Mouse (Mus musculus) T-helper 1 cell (primary cell): ENCODE data around the gene Tmem215.

ENCODE experiments used
- in situ Hi-C: fragments of 300-600 bp; cut with MboI, MseI; formaldehyde crosslinking; loops from one replicate; pipeline ENCODE4 v1.15.1; 2025; ENCODE audit warnings: high pct_unique_total_duplicates

Gene Tmem215

DNA sequence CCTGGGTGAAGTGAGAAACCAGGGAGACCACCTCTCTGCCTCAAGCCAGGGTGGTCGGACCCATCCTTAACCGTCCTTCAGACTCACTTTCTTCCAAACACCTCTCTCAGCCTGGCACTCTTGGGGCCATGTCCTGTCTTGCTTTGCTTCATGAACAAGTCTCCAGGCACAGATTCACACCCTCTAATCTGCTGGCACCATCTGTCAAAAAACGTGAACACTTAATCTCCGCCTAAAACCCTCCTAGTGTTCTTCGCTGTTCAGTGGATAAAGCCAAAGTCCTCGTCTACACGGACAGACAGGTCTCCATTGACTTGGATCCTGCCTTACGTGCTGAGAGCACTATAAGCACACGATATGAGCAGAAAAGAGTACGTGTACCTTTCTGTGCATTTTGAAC is at the start of gene Tmem215:
Tmem215 (plus strand) TSS at position 301 of the 400 bp plus-strand sequence.
- in situ Hi-C loops, result no loop called here

DNA sequence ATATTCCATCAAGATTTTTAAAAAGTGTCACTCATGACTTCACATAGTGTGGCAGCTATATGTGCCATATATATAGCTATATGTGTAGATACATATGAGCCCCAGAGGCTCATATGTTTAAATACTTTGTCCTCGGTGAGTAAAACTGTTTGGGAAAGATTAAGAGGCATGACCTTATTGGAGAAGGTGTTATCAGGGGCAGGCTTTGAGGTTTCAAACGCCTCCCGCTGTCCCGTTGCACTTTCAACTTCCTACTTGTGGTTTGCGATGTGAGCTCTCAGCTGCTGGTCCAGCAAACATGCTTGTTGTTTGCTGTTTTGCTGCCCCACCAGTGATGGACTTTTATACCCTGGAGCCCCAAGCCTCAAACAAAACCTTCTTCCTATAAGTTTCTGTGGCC is 40.1 kb upstream of the Tmem215 start:
- in situ Hi-C loops, result no loop called here

DNA sequence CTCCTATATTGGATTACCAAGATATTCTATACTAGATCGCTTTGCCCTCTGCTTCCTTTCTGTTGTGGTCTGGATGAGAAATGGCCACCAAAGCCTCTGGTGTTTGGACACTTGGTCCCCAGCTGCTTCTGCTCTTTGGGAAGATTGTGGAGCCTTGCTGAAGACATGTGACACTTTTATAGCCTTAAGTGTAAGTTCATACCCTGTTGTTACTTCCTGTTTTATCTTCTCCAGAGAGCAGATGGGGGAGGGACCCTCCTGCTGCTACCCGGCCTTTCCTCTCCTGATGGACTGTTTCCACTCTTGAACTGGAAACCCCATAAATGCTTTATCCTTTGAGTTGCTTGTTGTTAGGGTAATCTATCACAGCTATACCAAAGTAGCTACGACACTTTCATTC is 38.6 kb upstream of the Tmem215 start:
- in situ Hi-C loops, result no loop called here

DNA sequence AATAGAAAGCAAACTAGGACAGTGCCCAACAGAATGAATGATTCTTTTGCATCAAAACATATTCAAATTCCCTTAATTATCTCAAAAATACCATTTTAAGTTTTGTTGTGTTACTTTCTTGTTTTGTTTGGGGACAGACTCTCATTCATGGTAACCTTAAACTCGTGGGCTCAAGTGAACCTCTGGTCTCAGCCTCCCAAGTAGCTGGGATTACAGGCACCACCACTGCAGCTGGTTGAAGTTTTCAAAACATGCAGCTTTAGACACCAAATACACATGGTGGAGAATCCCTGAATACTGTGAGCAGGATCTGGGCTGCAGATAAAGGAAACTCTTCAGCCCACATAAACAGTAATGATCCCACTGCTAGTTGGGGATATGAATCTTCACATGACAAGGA is 37.6 kb upstream of the Tmem215 start:
- in situ Hi-C loops, result no loop called here

DNA sequence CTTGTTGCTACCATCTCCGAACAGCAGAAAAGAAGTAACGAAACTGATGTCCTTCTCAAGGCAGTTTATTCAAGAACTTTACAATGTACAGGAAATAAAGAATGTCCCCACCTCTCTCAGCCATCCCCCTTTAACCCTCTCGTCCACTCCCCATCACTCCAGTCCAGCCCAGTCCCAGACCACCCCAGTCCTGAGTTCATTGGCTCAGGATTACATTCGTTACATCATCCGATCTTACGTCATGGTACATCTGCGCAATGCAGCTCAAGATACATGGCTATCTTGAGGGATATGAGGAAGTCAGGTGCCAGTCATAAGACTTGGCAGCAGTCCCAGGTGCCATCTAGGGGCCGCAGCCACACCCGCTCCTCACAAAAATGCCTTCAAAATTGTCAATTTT is 28.4 kb upstream of the Tmem215 start:
- in situ Hi-C loops, result no loop called here

DNA sequence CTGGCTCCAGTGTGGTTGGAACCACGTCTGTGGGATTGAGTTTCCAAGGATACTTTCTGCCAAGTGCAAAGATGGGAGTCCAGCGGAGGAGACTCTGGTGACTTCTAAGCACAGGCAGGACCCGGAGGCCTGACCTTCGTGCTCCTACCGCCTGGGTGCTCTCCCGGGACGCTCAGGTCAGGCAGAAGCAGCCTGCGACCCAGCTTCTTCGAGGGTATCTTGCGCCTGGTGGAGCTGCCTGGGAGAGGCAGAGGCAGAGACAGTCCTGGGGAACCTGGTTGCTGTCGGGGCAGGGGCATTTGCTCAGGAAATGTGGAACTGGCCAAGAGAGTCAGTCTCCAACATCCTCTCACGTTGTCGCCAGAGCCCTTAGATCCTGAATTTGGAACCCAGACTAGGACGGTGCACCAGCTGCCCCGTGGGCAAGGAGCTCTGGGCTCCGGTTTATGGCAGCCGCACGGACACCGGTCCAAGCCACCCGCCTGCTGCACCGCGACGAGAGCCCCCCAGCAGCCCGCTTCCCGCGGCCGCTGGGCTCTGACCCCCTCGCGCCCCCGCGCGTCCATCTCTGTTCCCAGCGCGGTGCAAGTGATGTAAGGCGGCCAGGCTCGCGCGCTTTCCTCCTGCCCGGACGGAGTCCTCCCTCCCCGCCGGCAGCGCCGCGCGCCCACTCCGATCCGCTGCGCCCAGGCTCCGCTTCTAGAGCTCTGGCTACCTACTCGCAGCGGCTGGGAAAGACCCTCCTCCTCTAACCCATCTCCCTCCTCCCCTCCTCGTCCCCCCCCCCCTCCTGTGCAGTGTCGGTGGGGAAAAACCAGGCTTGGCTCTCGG is 935 bp downstream of the Tmem215 start:
- in situ Hi-C loops, result no loop called here

DNA sequence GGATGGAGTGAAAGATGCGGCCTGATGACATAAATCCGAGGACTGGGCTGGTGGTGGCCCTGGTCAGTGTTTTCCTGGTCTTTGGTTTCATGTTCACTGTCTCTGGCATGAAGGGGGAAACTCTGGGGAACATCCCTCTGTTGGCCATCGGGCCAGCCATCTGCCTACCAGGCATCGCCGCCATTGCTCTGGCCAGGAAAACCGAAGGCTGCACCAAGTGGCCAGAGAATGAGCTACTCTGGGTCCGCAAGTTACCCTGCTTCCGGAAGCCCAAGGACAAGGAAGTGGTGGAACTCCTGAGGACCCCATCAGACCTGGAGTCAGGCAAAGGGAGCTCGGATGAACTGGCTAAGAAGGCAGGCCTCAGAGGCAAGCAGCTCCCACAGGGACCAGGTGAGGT is 1.9 kb downstream of the Tmem215 start:
- in situ Hi-C loops, result no loop called here

DNA sequence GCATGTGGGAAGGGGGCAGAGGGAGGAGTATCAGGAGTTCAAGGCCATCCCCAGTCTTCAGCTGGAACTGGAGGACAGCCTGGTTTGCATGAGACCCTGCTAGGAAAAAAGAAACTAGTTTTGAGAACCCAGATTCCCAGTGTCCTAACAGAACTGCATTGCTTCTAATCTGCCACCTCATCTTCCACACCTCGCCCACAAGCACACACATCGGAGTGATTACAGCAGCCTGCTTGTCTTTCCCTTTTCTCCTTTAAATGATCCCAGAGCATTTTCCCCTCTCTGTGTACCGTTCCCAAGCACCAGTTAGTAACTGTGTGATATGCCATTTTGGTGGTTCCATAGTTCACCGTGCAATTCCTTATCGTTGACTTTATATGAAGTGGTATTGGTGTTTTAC is 6.0 kb downstream of the Tmem215 start:
- in situ Hi-C loops, result no loop called here

DNA sequence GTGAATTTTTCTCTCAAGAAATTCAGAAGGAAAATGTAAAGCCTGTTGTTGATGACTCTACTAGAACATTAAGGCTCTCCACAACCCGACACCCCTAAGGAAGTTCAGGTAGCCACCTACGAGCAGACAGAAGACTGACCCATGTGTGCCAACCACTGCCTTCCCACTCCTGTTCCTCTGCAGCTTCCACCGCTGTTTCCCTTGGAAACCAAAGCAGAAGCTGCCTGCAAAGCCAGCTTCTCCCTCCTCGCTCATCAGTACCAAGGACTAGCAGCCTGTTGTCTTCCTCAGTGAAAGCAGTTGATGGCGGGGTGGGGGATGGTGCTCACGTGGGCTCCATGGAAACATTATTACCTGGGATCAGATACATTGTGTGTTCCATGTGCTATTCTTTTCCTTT is 14.6 kb downstream of the Tmem215 start:
- in situ Hi-C loops, result no loop called here

DNA sequence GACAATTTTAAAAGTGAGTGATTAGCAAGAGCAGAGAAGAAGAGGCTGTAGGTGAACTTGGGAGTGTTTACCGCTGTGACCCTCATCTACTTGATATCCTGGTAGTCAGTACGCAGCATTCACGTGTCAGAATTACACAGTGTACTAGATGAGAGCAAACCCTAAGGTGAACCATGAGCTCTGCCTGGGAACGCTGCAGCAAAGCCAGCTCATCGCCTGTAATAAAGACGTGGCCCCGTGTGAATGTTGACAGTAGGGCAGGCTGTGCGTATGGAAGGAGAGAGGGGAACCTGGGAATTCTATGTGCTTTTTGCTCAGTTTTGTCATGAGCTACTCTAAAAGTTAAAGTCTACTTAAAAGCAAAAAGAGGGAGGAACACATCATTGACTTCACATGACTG is 19.8 kb downstream of the Tmem215 start:
- in situ Hi-C loops, result no loop called here

DNA sequence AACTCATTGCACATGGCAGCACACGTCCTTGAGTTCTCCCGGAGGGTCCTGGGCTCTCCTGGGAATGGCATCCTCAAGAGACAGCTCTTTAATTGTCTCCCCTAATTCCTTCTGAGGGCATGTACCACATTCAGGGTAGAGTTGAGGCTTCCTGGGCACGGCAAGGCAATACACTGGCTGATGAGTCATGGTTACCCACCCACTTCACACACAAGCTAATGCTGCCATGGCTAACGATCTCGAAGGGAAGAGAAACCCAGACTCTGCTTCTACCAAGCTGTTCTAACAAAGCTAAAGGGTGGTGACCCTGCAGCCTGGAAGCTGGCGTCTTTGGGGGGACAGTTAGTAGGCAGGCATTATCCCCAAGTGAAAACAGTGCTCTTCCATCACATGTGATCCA is 24.4 kb downstream of the Tmem215 start:
- in situ Hi-C loops, result no loop called here

DNA sequence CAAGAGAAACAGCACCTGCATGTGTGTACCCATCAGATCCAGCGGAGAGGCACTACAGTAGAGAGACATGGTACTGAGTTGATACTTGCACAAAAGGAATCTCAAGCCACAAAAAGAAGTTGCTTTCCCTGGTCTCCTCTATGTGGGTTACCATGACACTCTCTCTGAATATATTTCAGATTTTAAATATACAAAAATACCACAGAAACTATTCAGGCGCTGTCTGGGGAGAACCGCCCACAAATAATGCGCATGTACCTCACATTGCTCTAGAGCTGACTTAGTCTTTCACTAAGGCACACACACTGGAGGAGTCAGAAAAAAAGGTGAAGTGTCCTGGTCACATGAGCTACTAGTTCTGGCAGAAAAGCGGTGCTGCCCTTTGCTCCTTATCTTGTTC is 24.8 kb downstream of the Tmem215 start:
- in situ Hi-C loops, result no loop called here

DNA sequence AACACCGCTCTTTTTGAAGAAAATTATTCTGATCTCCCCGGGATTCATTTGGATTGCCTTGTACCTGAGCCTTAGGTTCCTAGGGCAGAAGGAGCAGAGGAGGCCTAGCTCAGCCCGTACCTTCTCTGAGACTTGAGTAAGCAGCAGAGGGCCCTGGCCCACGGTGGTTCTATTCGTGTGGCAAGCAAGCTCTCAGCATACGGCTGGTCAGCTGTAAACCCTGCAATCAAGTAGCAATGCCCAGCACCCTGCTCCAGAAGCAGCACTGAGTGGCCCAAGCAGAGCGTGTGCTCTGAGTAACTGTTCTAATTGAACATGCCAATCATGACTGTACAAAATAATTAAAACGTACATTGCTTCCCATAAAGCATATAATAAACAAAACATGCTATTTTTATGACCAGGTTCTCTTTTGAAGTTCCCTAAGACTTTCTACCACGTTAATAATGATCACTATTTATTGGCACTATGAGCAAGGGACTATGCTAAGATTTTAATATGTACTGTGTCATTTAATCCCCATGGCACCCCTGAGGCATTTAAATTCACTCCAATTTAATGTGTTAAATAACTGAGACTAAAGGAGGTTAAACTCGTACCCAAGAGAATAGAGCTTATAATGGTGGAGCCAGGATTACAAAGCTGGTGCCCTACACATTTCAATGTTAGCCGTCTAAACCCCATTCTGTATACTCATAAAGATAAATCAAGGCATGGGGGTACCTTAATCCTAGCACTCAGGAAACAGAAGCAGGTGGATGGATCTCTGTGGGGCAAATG is 28.0 kb downstream of the Tmem215 start:
- in situ Hi-C loops, result no loop called here

DNA sequence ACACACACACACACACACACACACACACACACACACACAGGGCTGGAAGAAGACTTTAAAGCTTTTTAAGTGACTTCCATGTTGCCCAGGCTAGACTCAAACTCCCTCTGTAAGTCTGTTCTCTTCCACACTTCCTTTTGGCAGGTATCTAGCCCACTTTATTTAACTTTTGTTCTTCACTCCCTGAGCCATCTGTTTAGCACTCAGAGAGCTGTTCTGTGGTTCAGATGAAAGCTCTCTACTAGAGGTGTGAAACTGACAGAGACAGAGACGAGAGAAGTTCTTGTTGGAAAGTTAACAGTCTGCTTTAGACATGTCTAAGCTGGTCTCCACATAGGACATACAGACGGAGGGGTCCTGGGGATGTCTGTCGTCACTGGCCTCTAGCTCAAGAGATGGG is 30.5 kb downstream of the Tmem215 start:
- in situ Hi-C loops, result no loop called here

DNA sequence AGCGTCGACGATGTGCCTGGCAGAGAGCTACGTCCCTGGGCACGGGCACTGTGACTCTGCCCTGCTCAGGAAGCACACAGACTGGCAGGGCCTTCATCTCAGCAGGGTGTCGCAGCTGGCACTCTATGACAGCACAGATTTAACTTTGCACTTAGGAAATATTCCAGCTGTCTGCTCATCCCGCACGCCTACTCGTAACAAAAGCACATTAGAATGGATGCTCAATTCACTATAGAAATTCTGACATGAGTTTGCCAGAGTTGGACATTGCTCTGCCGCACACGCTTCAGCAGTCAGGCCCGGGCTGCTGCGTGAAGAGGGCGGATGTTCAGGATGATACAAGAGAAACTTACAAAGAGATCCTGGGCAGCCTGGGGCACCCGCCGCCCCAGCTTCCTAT is 37.6 kb downstream of the Tmem215 start:
- in situ Hi-C loops, result no loop called here

DNA sequence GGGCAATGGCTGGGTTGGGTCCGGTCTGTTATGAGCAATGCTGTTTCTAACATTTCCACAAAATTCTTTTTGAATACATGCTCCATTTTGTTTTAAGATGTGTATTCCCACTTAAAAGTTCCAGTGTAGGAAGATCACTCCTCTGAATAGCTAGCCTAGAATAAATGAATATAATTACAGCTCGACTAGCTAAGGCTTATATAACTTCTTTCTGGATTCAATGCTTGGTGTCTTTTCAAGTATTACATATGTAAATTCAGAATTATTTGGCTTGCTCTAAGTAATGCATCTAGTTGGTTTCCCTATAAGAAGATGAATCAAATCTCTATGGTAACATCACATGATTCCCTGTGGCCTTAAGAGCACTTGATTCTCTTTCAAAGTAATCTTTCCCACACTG is 41.3 kb downstream of the Tmem215 start:
- in situ Hi-C loops, result no loop called here

DNA sequence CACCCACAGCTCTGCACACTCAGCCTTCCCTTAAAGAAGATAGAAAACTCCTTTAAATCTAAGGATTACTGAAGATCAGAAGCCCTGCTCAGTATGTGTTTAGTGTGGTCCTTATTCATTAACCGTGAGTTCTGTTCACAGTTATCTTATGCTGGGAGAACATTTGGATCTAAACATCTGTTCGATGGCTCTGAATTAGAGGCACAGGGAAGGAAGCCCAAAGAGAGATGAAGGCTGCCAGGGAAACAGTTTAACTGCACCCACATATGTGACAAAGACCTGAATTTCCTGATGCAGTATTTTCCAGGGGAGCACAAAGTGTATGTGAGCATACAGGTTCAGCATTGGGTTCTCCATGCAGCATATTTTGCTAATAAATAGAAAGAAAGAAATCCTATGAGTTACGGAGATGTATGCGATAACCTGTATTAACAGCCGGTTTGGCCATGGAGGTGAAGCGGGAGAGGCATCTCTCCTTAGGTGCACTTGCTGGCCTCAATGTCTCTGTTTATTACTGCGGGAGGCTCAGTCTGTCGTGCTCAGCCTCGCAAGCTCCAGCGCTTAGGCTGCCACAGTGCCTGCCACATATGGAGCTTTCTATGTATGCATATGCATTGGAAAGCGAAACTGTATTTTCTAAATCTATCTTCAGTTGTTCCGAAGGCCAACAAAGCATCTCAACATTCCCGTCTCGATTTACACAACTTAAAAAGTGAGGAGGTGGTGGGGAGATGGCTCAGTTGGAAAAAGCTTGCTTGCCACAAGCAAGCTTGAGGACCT is 46.8 kb downstream of the Tmem215 start:
- in situ Hi-C loops, result no loop called here
